Mouse (Mus musculus): ENCODE measurements around the gene Gna14.

Gna14 gene

DNA sequence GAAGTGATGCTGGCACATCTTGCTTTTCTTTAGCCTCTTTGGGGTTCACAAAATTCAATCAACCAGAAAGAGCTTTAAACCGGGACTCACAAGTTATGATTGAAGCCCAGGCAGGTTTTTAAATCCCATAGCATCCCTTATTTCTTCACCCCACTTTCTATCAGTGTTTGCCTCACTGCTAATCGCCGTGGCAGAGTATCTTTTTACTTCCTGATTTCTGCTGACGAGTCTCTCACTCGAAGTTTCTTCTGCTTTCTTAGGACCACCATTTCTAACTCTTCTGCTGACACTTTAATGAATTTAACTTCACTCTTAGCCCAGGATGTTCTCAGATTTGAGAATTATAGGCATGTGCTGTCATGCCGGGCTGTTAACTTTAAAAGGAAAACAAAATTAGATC is 21.6 kb downstream of the Gna14 start:
- no peak for DNase-seq

DNA sequence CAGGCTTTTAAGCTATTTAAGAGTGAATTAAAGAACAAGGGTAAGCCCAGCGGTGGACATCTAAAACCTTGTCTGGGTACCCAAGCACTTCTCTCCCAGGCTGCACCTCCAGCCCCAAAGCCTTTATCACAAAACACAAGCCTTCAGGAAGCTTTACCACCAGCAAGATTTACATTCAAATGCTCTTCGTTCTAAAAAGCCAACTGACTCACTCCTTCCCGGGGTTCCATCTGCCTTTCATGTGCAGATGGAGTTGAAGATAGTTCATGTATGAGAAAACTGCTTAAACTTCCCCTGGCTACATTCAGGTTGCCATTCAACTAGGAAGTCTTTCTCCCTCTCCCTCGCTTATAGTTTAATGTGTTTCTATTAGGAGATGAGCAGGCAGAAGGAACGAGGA is 23.8 kb downstream of the Gna14 start:
- DNase-seq, result no peak

DNA sequence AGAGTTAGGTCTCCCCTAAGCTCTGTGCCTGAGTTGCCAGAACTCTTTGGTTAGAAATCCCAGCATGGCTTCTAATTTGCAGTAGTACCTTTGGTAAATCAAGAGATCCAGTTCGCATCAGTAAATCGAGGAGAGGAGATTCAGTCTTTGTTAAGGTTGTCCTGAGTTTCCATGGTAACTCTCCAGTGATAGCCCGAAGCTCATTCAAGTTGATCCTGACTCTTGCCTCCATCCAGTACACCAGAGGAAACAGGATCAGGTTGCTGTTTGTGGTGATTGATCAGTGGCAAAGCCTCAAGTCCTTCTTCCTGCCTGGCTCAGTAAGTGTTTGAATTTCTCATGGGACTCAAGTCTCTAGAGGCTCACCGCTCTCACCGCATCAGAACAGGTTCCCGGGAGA is 24.7 kb downstream of the Gna14 start:
- DNase-seq, result no peak

DNA sequence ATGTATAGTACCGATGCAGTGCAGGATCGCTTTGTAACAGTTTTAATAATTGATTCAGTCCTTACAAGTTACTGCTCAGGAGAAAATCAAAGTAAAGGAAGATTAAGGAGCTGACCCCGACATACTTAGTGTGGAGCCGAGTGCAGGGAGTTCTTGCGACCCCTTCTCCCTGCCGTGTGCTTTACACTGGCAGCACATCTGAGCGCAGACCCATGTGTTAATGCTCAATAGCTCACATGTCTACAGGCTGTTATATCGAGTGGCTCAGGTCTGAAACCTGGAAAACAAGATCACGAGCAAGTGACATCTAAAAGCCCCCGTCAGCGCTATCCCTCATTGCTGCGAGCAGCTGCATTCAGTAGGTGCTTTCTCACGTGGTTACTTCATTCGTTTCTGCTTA is 25.3 kb downstream of the Gna14 start:
- no peak for DNase-seq

DNA sequence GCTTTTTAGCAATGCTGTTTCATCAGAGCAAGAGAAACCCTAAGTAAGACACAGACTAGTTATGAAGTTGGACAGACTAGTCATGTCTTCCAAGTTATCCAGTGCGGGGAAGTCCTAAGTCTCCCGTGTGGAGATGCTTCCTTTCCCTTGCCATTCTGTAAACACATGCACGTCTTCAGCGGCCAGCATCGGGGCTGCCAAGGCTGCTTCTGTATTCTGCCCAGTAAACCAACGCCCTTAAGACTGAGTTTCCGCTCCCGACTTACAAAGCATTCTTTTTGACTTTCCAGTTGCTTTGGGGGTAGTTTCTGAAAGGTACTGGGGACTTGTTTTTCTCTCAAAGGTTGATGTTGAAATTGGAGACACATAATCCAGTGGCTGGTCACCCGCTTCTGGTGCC is 26.9 kb downstream of the Gna14 start:
- no peak for DNase-seq

DNA sequence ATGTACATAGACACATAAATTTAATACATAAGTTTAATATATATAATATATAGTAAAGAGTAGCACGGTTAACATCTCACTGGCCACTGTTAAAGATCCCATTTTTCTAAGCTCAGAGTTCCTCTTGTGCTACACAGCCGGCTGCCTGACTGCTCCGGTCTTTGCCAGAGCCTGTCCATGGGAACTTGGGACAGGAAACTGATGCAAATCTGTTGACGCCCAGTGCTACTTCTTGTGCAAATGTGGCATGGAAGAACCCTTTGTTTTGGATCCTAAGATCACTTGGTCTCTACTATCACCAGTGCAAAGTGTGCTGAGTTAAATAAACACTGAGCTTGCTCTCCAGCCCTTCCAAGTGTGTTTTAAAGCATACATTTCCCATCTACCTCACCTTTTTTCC is 29.2 kb downstream of the Gna14 start:
- peak; percentile 33 to 46 for DNase-seq

DNA sequence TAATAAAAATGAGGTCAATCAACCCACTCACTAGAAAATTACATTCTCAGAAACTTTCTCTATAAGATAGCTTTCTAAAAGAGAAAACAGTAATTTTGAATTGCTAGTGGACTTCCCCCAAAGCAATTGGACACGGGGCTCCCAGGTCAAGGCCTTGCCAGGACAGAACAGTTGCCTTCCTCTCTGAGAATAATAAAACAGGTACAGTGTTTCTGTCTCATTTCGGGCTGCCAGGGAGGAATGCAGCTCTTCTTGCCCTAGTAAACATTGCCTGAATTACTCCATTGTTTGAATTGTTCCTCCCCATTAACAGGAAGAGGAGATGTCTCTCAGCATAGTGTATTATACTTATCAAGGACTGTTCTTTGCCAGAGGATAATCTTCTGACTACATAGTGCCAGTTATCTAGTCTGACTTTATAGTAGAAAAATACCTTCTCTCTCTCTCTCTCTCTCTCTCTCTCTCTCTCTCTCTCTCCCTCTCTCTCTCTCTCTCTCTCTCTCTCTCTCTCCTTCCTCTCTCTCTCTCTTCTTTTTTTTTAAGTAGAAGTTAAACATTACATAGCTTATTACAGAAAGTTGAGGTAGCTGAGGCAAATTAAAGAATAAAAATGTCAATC is 33.3 kb downstream of the Gna14 start:
- DNase-seq, result no peak

DNA sequence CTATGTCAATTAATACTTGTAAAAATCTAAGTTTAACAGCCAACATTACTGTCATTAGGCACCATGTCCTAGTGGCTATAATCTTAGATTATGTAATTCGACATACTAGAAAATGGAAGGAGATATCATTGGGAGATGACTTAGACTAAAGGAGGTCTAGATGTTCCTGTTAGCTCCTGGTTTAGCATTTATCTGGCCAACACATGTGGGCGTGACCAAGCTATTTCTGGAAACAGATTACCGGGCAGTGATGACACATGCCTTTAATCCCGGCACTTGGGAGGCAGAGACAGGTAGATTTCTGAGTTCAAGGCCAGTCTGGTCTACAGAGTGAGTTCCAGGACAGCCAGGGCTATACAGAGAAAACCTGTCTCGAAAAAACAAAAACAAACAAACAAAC is 37.1 kb downstream of the Gna14 start:
- DNase-seq, result no peak

DNA sequence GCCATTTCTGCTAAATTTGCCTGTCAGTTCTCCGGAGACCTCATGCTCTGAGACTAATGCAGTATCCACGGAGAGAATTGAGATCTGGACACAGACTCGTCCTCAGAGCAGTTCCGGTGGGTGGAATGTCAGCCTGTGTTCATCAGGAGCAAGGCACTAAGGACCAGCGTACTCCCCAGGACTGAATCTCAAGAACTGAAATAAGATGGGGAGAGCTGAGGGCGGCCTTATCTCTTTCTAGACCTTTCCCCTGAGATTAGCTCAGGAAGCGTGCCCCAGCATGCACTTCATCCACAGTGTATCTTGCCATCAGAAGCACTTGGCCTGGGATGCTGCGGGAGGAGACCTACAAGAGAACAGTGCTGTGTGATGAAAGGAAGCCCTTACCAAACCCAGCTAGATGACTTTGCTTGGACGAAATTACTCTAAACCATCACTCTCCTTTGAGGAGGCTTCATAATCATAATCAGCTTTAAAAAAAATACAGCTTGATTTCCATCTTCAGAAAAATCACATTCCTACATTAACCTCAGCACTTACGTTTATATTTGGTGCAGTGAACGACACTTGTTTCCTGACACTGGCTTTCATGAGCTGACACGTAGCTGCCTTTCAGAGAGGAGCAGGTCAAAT is 41.9 kb downstream of the Gna14 start:
- no peak for DNase-seq

DNA sequence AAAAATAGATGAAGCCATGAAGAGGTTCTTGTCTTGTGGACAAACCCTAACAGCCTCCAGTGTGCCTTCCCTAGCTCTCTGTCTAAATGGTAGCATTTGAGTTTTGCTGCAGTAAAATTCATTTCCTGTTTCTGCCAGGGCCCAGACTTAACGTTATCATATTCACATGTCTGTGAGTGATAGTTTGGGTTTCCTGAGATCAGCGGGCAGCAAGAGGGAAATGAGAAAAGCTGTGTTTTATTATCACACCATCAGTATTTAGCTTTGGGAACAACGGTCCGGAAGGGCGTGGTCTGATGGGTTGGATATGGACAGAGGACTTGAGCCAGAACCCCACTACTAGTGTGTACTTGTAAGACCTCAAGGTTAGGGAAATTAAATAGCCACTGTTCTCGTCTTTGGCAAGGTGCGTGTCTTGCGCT is 42.6 kb downstream of the Gna14 start:
- no peak for DNase-seq

DNA sequence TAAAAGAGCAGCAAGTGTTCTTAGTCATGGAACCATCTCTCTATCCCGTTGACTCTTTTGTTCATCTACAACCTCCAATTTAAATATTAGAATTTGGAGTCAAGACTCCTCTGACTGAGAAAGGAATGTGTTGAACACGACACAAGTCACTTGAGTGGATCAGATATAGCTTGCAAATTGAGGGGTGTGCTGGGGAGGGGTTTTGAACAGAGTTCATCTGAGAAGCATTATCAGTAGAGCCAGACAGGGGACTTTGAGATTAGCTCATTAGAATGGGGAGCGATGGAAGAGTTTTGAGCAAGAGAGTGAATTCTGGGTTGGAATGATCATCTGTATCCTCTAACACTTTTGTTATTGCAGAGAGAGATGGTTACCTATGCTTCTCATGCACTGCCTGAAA is 46.5 kb downstream of the Gna14 start:
- DNase-seq, result no peak

DNA sequence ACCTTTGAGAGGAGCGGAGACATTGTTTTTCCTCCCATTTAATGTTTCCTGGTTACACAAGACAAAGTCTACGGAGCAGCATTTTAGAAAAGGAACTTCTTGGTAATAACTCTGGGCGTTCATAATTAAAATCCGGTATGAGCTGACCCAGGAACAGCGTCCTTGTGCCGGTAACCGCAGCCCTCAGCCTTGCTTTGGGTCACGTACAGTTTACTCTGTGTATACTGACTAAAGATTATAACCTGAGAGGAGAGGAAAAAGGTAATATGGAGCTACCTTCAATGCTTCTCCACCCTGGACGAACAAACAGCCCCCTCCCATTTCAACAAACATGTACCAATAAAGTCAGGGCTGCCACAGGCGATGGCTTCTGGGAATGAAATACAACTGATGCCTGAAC is 48.7 kb downstream of the Gna14 start:
- no peak for DNase-seq

DNA sequence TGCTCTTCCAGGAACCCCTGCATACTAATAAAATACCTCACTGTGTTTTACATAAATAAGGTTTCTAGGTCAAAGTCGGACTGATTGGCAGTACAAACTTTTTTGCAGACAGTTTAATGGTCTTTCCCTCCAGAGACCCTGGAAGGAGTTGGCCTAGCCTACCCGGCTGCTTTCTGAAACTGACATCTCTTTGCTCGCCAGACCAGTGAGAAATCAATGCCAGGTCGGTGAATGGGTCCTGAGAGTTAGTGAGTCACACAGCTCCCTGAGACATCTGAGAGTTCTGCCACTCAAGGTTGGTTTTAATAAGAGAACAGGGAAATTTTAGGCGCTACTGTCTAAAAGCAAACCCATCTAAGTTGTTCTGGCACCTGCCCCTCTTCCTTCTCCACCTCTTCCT is 49.1 kb downstream of the Gna14 start:
- no peak for DNase-seq

DNA sequence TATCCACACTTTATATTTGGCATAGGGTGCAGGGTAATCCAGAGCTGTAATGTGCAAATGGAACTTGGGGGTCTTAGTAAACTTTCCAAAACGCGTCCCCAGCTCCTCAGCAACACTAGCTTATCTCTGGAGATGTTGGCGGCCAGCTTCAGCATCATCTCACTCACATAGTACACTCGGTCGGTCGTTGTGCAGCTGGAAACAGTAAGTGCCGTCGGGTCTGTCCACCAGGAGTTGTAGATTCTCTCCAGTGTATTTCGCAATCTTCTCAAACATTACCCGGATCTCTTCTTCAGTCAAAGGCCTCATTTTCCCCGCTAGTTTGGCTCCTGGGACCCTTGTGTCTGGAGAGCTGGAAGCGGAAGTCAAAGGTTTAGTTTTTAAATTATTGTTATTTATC is 55.2 kb downstream of the Gna14 start:
- DNase-seq, result peak in 1 of 2 experiments; percentile 10

DNA sequence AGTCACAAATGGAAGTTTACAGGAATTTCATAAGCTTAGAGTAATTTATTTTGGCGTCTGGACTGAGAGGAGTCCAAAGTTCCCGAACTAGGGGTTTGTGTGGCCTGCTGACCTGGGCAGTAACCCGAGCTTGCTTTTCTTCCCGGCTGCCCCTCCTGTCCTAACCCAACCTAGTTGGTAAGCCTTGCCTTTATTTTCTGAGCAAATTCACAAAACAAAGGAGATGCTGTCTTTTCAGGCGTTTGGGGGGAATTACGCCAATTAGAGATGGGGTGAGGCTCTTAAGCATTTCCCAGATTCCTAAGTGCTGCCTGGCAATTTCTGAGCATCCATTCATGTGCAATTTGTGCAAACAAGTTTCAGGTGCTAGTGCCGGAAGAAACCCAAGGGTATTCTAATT is 55.9 kb downstream of the Gna14 start:
- DNase-seq, result peak; percentile 13 to 32

DNA sequence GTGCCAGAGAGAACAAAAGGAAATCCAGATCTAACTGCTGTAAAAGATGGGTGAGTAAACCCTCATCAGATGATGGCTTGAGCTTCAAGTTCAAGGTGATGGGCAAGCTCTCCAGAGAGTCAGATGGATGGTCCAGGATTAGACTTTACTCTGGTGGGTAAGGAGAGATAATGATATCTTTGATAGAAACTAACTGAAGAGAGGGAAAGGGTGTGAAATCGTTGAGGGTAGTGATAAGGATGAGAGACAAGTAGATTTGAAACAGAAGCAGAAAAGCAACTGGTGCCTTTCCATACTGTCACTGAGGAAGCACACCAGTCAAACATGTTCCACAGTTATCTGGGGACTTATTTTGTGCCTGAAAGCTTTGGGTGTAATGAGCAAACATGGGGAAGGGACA is 56.9 kb downstream of the Gna14 start:
- no peak for DNase-seq

DNA sequence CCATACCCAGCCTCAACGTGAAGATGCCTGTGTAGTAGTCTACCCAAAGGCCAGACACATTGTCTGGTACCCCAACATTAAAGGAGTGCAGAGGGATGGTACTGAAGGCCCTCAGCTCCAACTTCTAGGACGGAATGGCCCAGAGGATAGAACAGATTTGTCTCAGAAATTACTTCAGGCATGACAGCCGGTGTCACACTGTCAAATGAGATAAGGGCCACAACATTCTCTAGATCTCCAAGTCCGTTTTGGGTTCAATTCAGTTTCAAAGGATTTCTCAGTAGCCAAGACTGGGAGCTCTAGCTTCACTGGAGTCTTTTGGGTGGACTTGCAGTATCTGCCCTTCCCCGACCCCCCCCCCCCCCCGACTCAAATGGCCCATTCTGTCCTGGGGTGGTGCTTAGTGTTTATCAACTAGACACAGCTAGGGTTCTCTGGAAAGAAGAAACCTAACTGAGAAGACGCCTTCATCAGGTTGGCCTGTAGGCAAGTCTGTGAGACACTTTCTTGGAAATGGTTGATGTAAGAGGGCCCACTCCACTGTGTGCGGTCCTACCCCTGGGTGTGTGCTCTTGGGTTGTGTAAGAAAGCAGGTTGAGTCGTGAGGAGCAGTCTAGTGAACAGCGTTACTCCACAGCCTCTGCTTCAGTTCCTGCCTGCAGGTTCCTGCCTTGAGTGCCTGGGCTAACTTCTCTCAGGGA is 59.4 kb downstream of the Gna14 start:
- no peak for DNase-seq

DNA sequence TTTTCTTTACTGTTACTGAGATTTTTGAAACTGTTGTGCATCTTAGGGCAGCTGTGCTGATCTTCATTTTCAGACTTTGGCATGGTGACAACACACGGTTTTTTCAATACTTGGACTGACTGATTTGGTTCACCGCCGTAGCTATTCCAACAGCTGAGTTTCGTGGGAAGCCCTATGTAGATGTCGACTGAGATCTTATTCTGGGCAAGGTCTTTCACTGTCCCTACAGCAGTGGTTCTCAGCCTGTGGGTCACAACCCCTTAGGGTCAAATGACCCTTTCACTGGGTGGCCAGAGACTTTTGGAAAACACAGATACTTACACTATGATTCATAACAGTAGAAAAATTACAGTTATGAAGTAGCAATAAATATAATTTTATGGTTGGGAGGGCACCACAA is 60.5 kb downstream of the Gna14 start:
- peak; percentile 25 to 27 for DNase-seq

DNA sequence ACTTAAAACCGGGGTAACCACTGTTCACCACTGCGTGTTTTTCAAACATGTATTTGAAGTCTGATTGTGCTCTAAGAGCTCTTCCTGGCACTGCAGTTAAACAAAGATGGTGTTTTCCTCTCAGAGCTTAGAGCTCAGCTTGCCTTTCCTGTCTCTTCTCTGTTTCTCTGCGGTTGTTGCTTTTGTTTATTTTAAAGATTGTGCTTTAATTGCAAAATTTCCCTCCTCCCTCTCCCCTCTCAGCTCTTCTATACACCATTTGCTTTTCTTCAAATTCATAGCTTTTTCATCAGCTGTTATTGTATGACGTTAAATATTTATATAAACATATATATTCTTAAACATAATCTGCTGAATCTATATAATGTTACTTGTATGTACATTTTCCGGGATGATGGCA is 66.5 kb downstream of the Gna14 start:
- DNase-seq, result no peak

DNA sequence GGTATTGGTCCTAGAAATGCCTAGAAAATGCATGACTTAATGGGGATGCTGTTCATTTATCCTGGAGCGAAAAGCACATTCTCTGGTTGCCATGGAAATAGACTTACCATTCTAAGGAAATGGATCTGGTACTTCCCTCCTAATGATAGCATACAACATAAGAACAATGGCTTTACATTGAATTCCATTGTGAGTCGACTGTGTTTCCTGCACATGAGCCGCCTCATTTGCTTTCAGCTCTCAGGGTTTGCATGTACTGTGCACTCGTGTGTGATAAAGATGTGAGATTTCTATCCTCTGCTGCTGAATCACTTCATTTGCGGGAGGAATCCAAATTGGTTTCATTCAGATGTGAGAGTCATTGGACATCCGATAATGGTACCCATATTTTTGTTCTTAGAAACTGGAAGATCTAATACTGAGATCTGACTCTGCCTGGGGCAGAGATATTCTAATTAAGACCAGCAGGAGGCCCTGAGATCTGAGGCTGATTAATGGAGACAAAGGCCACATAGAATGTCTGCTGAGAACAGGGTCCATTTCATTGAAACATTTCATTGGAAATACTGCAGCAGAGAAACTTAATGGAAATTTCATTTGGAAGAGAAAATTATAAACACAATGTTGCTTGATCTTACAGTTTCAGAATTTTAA is 71.3 kb downstream of the Gna14 start:
- no peak for DNase-seq

DNA sequence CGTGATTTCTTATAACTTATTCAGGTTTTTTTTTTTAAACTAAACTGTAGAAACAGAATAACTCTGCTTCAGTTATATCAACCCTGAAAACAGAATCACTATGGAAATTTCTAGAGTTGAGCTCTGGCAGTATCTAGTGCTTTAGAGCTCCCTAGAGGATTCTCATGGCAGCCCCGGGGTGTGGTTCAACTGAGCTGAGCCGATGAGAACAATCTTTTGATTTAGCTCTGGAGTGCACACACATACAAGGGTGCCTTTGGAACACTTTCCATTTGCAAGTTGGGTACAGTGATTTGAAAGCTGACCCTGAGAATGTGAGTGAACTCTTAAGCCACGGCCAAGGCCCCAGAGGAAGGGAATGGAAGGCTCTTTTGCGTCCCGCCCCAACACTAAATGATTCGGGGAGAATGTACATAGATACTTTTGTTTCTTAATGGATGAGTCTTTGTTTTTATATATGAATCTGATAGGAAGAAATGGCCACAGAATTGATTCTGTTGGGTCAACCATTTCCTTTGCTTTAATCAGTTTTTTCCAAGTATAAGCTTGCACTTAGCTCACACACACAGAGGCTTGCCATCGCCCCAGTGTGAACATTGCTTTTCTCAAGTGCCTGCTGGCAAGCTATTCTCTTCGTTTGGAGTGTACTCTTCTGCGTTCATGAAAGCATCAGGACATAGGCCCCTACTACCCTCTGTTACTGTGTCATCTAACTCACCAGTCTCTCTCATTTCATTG is 75.0 kb downstream of the Gna14 start:
- peak in 1 of 2 experiments; percentile 25 for DNase-seq

DNA sequence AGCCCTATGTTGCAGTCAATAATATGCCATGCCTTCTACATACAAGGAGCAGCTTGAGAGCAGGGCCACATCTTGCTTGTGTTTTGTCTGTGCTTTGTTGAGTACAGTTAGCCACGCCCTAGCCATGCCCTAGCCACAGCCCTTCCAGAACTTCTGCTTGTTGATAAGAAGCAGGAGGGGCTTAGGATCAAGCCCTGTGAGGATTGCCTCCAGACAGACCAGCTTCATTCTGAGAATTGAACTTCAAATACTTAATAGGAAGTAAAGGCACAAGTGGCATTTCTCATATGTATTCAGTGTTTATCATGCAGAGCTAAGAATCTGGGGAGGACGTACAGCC is 75.5 kb downstream of the Gna14 start:
- DNase-seq, result no peak

DNA sequence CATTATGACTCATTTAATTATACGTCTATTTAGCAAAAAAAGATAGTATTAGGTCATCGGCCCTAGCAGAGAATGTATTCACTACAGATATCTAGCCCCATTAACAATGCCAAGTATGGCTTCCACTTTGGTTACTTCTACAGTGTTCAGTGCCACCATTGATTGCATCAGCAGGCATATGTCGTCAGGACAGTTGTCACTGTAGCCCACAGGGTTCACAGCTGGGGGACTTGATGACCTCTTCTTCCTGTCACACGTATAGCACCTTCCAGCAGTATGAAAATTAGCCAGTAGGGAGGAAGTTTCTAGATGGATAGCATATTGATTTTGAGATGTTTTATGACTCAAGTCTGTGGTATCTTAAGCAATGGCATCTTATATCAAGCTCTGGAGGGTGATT is 78.6 kb downstream of the Gna14 start:
- no peak for DNase-seq

All from kidney, postnatal 36 days (tissue).